ENCODE assay signal across 36 mouse cellular contexts in genomic region chr15:83828011-83828410, GRCm38 (mm10). TPM values are rescaled to one million over a fixed set of nuclear protein-coding genes. Genes with fewer than 3 reads are reported as not detected.
DNase-seq lines count a peak whose midpoint lies in the region; ATAC-seq and TF ChIP-seq lines count a peak whose summit lies in the region.
"Had no signal": no experiment of that assay in that cellular context is flagged by ENCODE, and none has a peak within 500 bp of the region (broad histone marks: within the 10 kb centered on the region; RNA-seq: fewer than 3 reads in every experiment).

No protein-coding gene starts in this region.

- peak overlapping the region; percentile 79; the same call in 1 of the 2 replicates for H3K27ac ChIP-seq in forebrain, postnatal 0 days (ENCODE audit: low read depth, low read length)
- H3K27ac ChIP-seq in forebrain, embryonic 14.5 days (ENCODE audit: low read depth, low read length), result no peak overlapping the region
- H3K27ac ChIP-seq: embryonic facial prominence, embryonic 10.5 days; embryonic facial prominence, embryonic 15.5 days; hindbrain, embryonic 12.5 days; hindbrain, postnatal 0 days; intestine, embryonic 15.5 days; kidney, postnatal 0 days; limb, embryonic 12.5 days; liver, embryonic 15.5 days; midbrain, embryonic 10.5 days; midbrain, embryonic 15.5 days had no signal

- peaks cover 30% of the 10 kb centered on the region for H3K4me1 ChIP-seq in forebrain, postnatal 0 days (ENCODE audit: insufficient read depth)
- H3K4me1 ChIP-seq in forebrain, embryonic 14.5 days (ENCODE audit: control insufficient read depth, insufficient read depth, low read length), result no peaks in the 10 kb centered on the region
- H3K4me1 ChIP-seq: embryonic facial prominence, embryonic 10.5 days; embryonic facial prominence, embryonic 15.5 days; hindbrain, embryonic 12.5 days; intestine, embryonic 15.5 days; limb, embryonic 12.5 days; liver, embryonic 15.5 days; midbrain, embryonic 10.5 days; midbrain, embryonic 15.5 days had no signal

- no peak for TF ChIP-seq CTCF in forebrain, postnatal 0 days (IDR thresholded peaks at IDR 0.05; ENCODE audit: low read depth)

- no peak overlapping the region for H3K4me3 ChIP-seq in forebrain, postnatal 0 days (ENCODE audit: low read depth, low read length)
- no peak overlapping the region for H3K4me3 ChIP-seq in forebrain, embryonic 14.5 days (ENCODE audit: low read depth, low read length)
- H3K4me3 ChIP-seq: embryonic facial prominence, embryonic 10.5 days; embryonic facial prominence, embryonic 15.5 days; hindbrain, embryonic 12.5 days; intestine, embryonic 15.5 days; limb, embryonic 12.5 days; liver, embryonic 15.5 days; midbrain, embryonic 10.5 days; midbrain, embryonic 15.5 days; neural tube, embryonic 15.5 days had no signal

- peak; percentile 18 for DNase-seq in cerebellum, adult 11 months
- no peak for DNase-seq in cerebellum, postnatal 4 days (ENCODE audit: low spot score in 2 of 2)
- DNase-seq in forebrain, postnatal 0 days, result no peak
- DNase-seq in forebrain, embryonic 14.5 days (ENCODE audit: low spot score), result no peak
- peak; percentile 5 for DNase-seq in right cerebral cortex, postnatal 14 days
- no peak for DNase-seq in right cerebral cortex, postnatal 10 days (ENCODE audit: low spot score in 2 of 2)
- peak; percentile 32 to 45 for DNase-seq in cerebellum, postnatal 36 days
- DNase-seq: adrenal gland, adult 2 months; gastrocnemius, postnatal 36 days; heart, adult 18-20 months; heart, postnatal 36 days; kidney, adult 8-10 months; kidney, postnatal 4 days; lung, embryonic 14.5 days; lung, postnatal 14 days; retina, postnatal 1 day; spleen, adult 18-20 months; thymus, adult 2 months; thymus, postnatal 36 days had no signal

- no peak overlapping the region for H3K9ac ChIP-seq in forebrain, postnatal 0 days
- H3K9ac ChIP-seq in forebrain, embryonic 14.5 days (ENCODE audit: low read length), result no peak overlapping the region
- H3K9ac ChIP-seq: embryonic facial prominence, embryonic 15.5 days; hindbrain, embryonic 12.5 days; intestine, embryonic 15.5 days; limb, embryonic 12.5 days; liver, embryonic 15.5 days; lung, embryonic 14.5 days; midbrain, embryonic 15.5 days; neural tube, embryonic 15.5 days had no signal

- H3K27me3 ChIP-seq in forebrain, postnatal 0 days (ENCODE audit: insufficient read depth, low read length), result no peaks in the 10 kb centered on the region
- no peaks in the 10 kb centered on the region for H3K27me3 ChIP-seq in forebrain, embryonic 14.5 days (replicated peaks; ENCODE audit: control insufficient read depth, insufficient read depth, low read length)
- H3K27me3 ChIP-seq: embryonic facial prominence, embryonic 15.5 days; hindbrain, embryonic 12.5 days; intestine, embryonic 15.5 days; limb, embryonic 12.5 days; liver, embryonic 15.5 days; midbrain, embryonic 15.5 days; neural tube, embryonic 15.5 days had no signal

- WGBS in forebrain, postnatal 0 days, result 56% methylated on average over 8 of the region's 8 CpGs
- WGBS in forebrain, embryonic 14.5 days, result 77% methylated on average over 8 of the region's 8 CpGs

- no peak for ATAC-seq in forebrain, postnatal 0 days
- ATAC-seq in forebrain, embryonic 14.5 days, result no peak
- ATAC-seq in megakaryocyte, adult 5-6 weeks (ENCODE audit: poor library complexity, severe bottlenecking), result no peak
- ATAC-seq: activated CD4-positive, CD25-positive, alpha-beta regulatory T cell, adult 4 months; hindbrain, postnatal 0 days; intestine, embryonic 15.5 days; midbrain, embryonic 15.5 days had no signal

- H3K9me3 ChIP-seq in forebrain, postnatal 0 days (ENCODE audit: low read length), result no peaks in the 10 kb centered on the region
- H3K9me3 ChIP-seq in forebrain, embryonic 14.5 days (replicated peaks; ENCODE audit: control insufficient read depth, low read length), result no peaks in the 10 kb centered on the region
- H3K9me3 ChIP-seq: embryonic facial prominence, embryonic 10.5 days; embryonic facial prominence, embryonic 15.5 days; limb, embryonic 12.5 days; liver, embryonic 15.5 days; midbrain, embryonic 10.5 days; midbrain, embryonic 15.5 days; neural tube, embryonic 15.5 days had no signal

- no peak overlapping the region for H3K4me2 ChIP-seq in forebrain, postnatal 0 days (ENCODE audit: low read depth)
- H3K4me2 ChIP-seq in forebrain, embryonic 14.5 days (ENCODE audit: low read length), result no peak overlapping the region
- H3K4me2 ChIP-seq: embryonic facial prominence, embryonic 15.5 days; heart, embryonic 11.5 days; hindbrain, embryonic 12.5 days; intestine, embryonic 15.5 days; limb, embryonic 12.5 days; liver, embryonic 15.5 days; lung, embryonic 14.5 days; midbrain, embryonic 15.5 days; neural tube, embryonic 15.5 days had no signal

- H3K36me3 ChIP-seq in forebrain, postnatal 0 days (ENCODE audit: insufficient read depth), result peaks cover 14% of the 10 kb centered on the region; the same call in 1 of the 2 replicates
- no peaks in the 10 kb centered on the region for H3K36me3 ChIP-seq in forebrain, embryonic 14.5 days (ENCODE audit: control insufficient read depth, insufficient read depth, low read length)
- H3K36me3 ChIP-seq: embryonic facial prominence, embryonic 10.5 days; embryonic facial prominence, embryonic 15.5 days; hindbrain, embryonic 12.5 days; intestine, embryonic 15.5 days; limb, embryonic 12.5 days; liver, embryonic 15.5 days; midbrain, embryonic 10.5 days; midbrain, embryonic 15.5 days; neural tube, embryonic 15.5 days had no signal

RNA-seq across cellular contexts. Expression of gene Mpped1, which starts 48.7 kb away (rescaled TPM):
- 352 and 534 TPM in 2 replicates for total RNA-seq in forebrain, postnatal 0 days (2014; rRNA removed)
- 227 and 361 TPM in 2 replicates for polyA plus RNA-seq in forebrain, postnatal 0 days (2015; fragmentation: Nextera tagmentation; extraction: Ambion mirVana)
- polyA plus RNA-seq in forebrain, embryonic 14.5 days (2014; fragmentation: Nextera tagmentation; extraction: Ambion mirVana), result 194 and 262 TPM in 2 replicates
- total RNA-seq in megakaryocyte, adult 5-6 weeks (2015), result not detected in 2 replicates
- total RNA-seq in megakaryocyte, adult 5-6 weeks (2017), result not detected in 2 replicates
- total RNA-seq: adrenal gland, adult 2 months; gastrocnemius, adult 18-20 months; gastrocnemius, postnatal 36 days; heart, adult 18-20 months; heart, postnatal 36 days; liver, adult 2 months had no signal
- polyA plus RNA-seq: activated CD4-positive, CD25-positive, alpha-beta regulatory T cell, adult 4 months; adrenal gland, adult 2 months; C2C12 had no signal

Comparison
In these comparisons a context has a peak if more than half of its experiments do, and no peak if none do; other contexts are left out.
1. DNase-seq: peak in cerebellum, adult 11 months (single experiment), right cerebral cortex, postnatal 14 days (single experiment) and cerebellum, postnatal 36 days (2 of 2); none in cerebellum, postnatal 4 days (0 of 2), forebrain, postnatal 0 days (single experiment), forebrain, embryonic 14.5 days (single experiment) and right cerebral cortex, postnatal 10 days (0 of 2).
2. RNA of gene Mpped1, which starts 48.7 kb away (total RNA-seq): 352 to 534 TPM in forebrain, postnatal 0 days; not detected in megakaryocyte, adult 5-6 weeks; every median in the first group is over 100 times any median in the second.